Mouse (Mus musculus) CH12.LX (cell line): ENCODE results near the gene Catsper1. TPM values are rescaled to one million over a fixed set of nuclear protein-coding genes. Genes with fewer than 3 reads are reported as not detected.

Source experiments
- DNase-seq: peaks from one replicate; pipeline ENCODE4 v3.0.0-alpha.2; 2013; ENCODE audit errors: extremely low read depth
- H3K27ac ChIP-seq: 2 replicates; pipeline ENCODE4 v1.5.1; 2012; ENCODE audit warnings: low read depth, mild to moderate bottlenecking, control low read depth, moderate library complexity; ENCODE audit not compliant: insufficient read depth
- H3K27me3 ChIP-seq: replicated peaks from 2 replicates; pipeline ENCODE3; 2012; ENCODE audit warnings: inconsistent platforms
- H3K36me3 ChIP-seq, 2 experiments: replicated peaks in 1 of 2; 2 replicates each; pipeline versions ENCODE3 to v1.6.1; 2012; ENCODE audit warnings: inconsistent platforms in 1 of 2, low read length in 1 of 2, mild to moderate bottlenecking in 1 of 2, mixed read lengths in 1 of 2, moderate library complexity in 1 of 2; ENCODE audit not compliant: control insufficient read depth in 1 of 2, insufficient read depth in 1 of 2
- H3K4me1 ChIP-seq, 2 experiments: 2 replicates each; pipeline ENCODE4 v1.6.1; 2012; ENCODE audit warnings: inconsistent platforms in 1 of 2, moderate library complexity in 1 of 2; ENCODE audit not compliant: insufficient read depth in 2 of 2, control insufficient read depth in 1 of 2
- H3K4me2 ChIP-seq: 2 replicates; pipeline ENCODE4 v1.6.1; 2012; ENCODE audit warnings: low read depth, mild to moderate bottlenecking, control low read depth; ENCODE audit not compliant: poor library complexity, insufficient read depth, severe bottlenecking
- H3K4me3 ChIP-seq, 3 experiments: fragments of 150-350 bp in 1 of 3; sonication (generic) in 1 of 3; replicated peaks in 1 of 3; 2 replicates each; pipeline versions ENCODE3 to v1.5.1; 2011 to 2012; ENCODE audit warnings: low read depth in 2 of 3, low read length in 2 of 3, mild to moderate bottlenecking in 2 of 3, moderate library complexity in 2 of 3, control low read depth in 1 of 3, improper control_type of control experiment in 1 of 3, inconsistent platforms in 1 of 3, mixed read lengths in 1 of 3; ENCODE audit not compliant: poor library complexity in 1 of 3
- H3K79me2 ChIP-seq: replicated peaks from 2 replicates; pipeline ENCODE4 v1.6.1; 2012; ENCODE audit warnings: mild to moderate bottlenecking, moderate library complexity; ENCODE audit not compliant: control insufficient read depth, poor library complexity, insufficient read depth, severe bottlenecking; ENCODE audit errors: extremely low read depth
- H3K9ac ChIP-seq: 2 replicates; pipeline ENCODE4 v1.6.1; 2012; ENCODE audit warnings: low read depth, mild to moderate bottlenecking, control low read depth, moderate library complexity; ENCODE audit not compliant: insufficient read depth
- H3K9me3 ChIP-seq: replicated peaks from 2 replicates; pipeline ENCODE3; 2012; ENCODE audit warnings: low read length, inconsistent platforms, mixed read lengths
- BHLHE40 ChIP-seq: IDR thresholded peaks from 2 replicates; pipeline ENCODE4 v1.6.1; 2011; ENCODE audit warnings: mild to moderate bottlenecking, low read depth, low read length, improper control_type of control experiment
- CHD1 ChIP-seq: IDR thresholded peaks from 2 replicates; pipeline ENCODE4 v1.6.1; 2012; ENCODE audit warnings: low read depth, low read length, improper control_type of control experiment, inconsistent platforms
- CTCF ChIP-seq, 2 experiments: IDR thresholded peaks in 1 of 2; conservative IDR thresholded peaks in 1 of 2; 2 replicates each; pipeline ENCODE4 v1.5.1; 2011 to 2012; ENCODE audit warnings: low read depth in 2 of 2, low read length in 2 of 2, improper control_type of control experiment in 1 of 2, inconsistent platforms in 1 of 2, mild to moderate bottlenecking in 1 of 2, moderate library complexity in 1 of 2
- E2F4 ChIP-seq: IDR thresholded peaks from 2 replicates; pipeline ENCODE4 v1.6.1; 2011; ENCODE audit warnings: low read depth, low read length, improper control_type of control experiment; ENCODE audit not compliant: insufficient replicate concordance
- EP300 ChIP-seq: IDR thresholded peaks from 2 replicates; pipeline ENCODE4 v1.6.1; 2011; ENCODE audit warnings: low read length, improper control_type of control experiment
- GABPA ChIP-seq: IDR thresholded peaks from 2 replicates; pipeline ENCODE4 v1.6.1; 2012; ENCODE audit warnings: low read depth, low read length, improper control_type of control experiment, inconsistent platforms; ENCODE audit not compliant: insufficient replicate concordance
- HCFC1 ChIP-seq: IDR thresholded peaks from 2 replicates; pipeline ENCODE4 v1.6.1; 2012; ENCODE audit warnings: low read depth, mild to moderate bottlenecking, inconsistent platforms, low read length, improper control_type of control experiment
- JUN ChIP-seq: IDR thresholded peaks from 2 replicates; pipeline ENCODE4 v1.6.1; 2011; ENCODE audit warnings: low read depth, mild to moderate bottlenecking, low read length, improper control_type of control experiment, moderate library complexity; ENCODE audit not compliant: insufficient read depth
- KAT2A ChIP-seq: IDR thresholded peaks from 2 replicates; pipeline ENCODE4 v1.6.1; 2012; ENCODE audit warnings: low read length, improper control_type of control experiment, inconsistent platforms; ENCODE audit not compliant: insufficient replicate concordance
- MAFK ChIP-seq: IDR thresholded peaks from 2 replicates; pipeline ENCODE4 v1.6.1; 2011; ENCODE audit warnings: low read length, improper control_type of control experiment; ENCODE audit not compliant: insufficient replicate concordance
- MAZ ChIP-seq: IDR thresholded peaks from 2 replicates; pipeline ENCODE4 v1.6.1; 2012; ENCODE audit warnings: low read depth, mild to moderate bottlenecking, inconsistent platforms, low read length, improper control_type of control experiment, moderate library complexity
- MXI1 ChIP-seq: IDR thresholded peaks from 2 replicates; pipeline ENCODE4 v1.6.1; 2011; ENCODE audit warnings: mild to moderate bottlenecking, low read depth, low read length, improper control_type of control experiment
- NRF1 ChIP-seq: IDR thresholded peaks from 2 replicates; pipeline ENCODE4 v1.6.1; 2014; ENCODE audit warnings: low read depth, mild to moderate bottlenecking, inconsistent platforms, low read length, improper control_type of control experiment, moderate library complexity
- PAX5 ChIP-seq: IDR thresholded peaks from 2 replicates; pipeline ENCODE4 v1.6.1; 2012; ENCODE audit warnings: low read length, inconsistent platforms, mixed read lengths
- POLR2A ChIP-seq: IDR thresholded peaks from 2 replicates; pipeline ENCODE4 v1.6.1; 2011; ENCODE audit warnings: low read depth, mild to moderate bottlenecking, improper control_type of control experiment, low read length
- POLR2AphosphoS2 ChIP-seq: IDR thresholded peaks from 2 replicates; pipeline ENCODE4 v1.6.1; 2011; ENCODE audit warnings: low read depth, low read length, improper control_type of control experiment
- RCOR1 ChIP-seq: conservative IDR thresholded peaks from 2 replicates; pipeline ENCODE4 v1.6.1; 2012; ENCODE audit warnings: low read depth, mild to moderate bottlenecking, inconsistent platforms, low read length, improper control_type of control experiment
- SIN3A ChIP-seq: IDR thresholded peaks from 2 replicates; pipeline ENCODE4 v1.6.1; 2012; ENCODE audit warnings: low read length, improper control_type of control experiment, inconsistent platforms
- SMC3 ChIP-seq: IDR thresholded peaks from 2 replicates; pipeline ENCODE4 v1.6.1; 2011; ENCODE audit warnings: low read depth, low read length, improper control_type of control experiment
- UBTF ChIP-seq: IDR thresholded peaks from 2 replicates; pipeline ENCODE4 v1.6.1; 2012; ENCODE audit warnings: low read depth, mild to moderate bottlenecking, inconsistent platforms, low read length, improper control_type of control experiment, moderate library complexity
- ZC3H11A ChIP-seq: IDR thresholded peaks from 2 replicates; pipeline ENCODE4 v1.6.1; 2012; ENCODE audit warnings: low read depth, mild to moderate bottlenecking, inconsistent platforms, low read length, improper control_type of control experiment
- ZKSCAN1 ChIP-seq: IDR thresholded peaks from 2 replicates; pipeline ENCODE4 v1.6.1; 2012; ENCODE audit warnings: low read depth, inconsistent platforms, low read length, improper control_type of control experiment, borderline replicate concordance
- ZMIZ1 ChIP-seq: IDR thresholded peaks from 2 replicates; pipeline ENCODE4 v1.6.1; 2012; ENCODE audit warnings: low read depth, mild to moderate bottlenecking, inconsistent platforms, low read length, improper control_type of control experiment
- dilution Hi-C: fragments of 300-500 bp; cut with MboI; formaldehyde crosslinking; loops from 2 replicates; pipeline ENCODE4 v1.14.3; 2020; ENCODE audit warnings: low sequenced_read_pairs; ENCODE audit not compliant: extremely low pct_unique_long_range_greater_than_20kb, extremely low pct_ligation_motif_present
- in situ Hi-C: fragments of 300-500 bp; cut with MboI; formaldehyde crosslinking; loops from 3 replicates; pipeline ENCODE4 v1.14.3; 2019; ENCODE audit warnings: low sequenced_read_pairs, low pct_ligation_motif_present, low pct_unique_long_range_greater_than_20kb, mixed read lengths
- polyA plus RNA-seq: library from polyadenylated mRNA; unstranded; fragments of >175 nt; gene quantifications from 2 replicates; pipeline ENCODE4 v1.2.1, GENCODE M21; 2012; ENCODE audit warnings: low read depth; ENCODE audit not compliant: insufficient read length
- total RNA-seq, 2 experiments: library from RNA; depleted of rRNA; stranded (reverse); fragments of 300-350 nt in 1 of 2; fragments of >200 nt in 1 of 2; gene quantifications; 2 replicates each; pipeline ENCODE4 v1.2.3; 2012 to 2014

Gene Catsper1
- total and polyA plus RNA-seq, 3 experiments = not detected

DNA sequence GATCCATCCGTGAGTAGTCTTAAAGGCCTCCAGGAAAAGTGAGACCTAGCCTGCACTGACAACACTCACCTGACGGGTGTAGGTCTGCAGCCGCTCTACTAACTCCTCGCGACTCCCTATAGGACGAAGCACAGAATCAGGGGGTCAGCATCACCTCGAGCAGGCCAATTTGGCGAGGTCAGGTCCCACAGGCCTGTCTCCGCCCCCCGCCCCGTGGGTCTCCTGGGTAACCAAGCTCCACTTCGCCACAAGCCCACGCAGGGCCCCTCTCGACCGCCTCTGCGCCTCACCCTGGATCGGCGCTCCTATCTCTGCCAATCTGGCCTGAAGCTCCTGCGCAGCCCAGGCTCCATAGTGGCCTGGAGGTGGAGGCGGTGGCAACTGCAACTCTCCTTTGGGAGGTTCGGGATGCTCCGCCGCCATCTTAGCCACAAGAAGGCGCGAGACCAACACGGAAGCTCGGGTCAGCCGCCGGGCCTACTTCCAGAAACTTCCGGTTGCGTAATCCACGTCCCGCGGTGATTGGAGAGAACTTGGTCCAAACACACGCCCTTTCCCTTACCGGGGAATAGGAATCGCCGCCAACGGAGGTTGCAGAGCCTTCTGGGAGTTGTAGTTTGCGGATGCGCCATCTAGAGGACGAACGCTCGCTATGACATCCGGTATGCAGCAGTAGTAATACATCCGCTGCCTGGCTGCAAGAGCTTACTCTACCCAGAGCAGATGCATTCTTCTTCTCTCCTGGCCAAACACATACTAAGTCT, 40.4 kb upstream of the Catsper1 start, which contains the start of gene Sf3b2 (continued):
- TF ChIP-seq SMC3 = no peak
- TF ChIP-seq ZC3H11A = no peak
- peak; percentile 100 for TF ChIP-seq KAT2A
- no peak for TF ChIP-seq EP300
- TF ChIP-seq ZKSCAN1 = no peak
- TF ChIP-seq ZMIZ1 = peak; percentile 85; the same call in 1 of the 2 replicates
- peak; percentile 95 for TF ChIP-seq POLR2A
- TF ChIP-seq MAFK = no peak
- peak; percentile 49; the same call in 1 of the 2 replicates for TF ChIP-seq MXI1
- TF ChIP-seq SIN3A = peak; percentile 85
- TF ChIP-seq GABPA = peak; percentile 95; the same call in 1 of the 2 replicates
- peak; percentile 95 for TF ChIP-seq E2F4
- no peak for TF ChIP-seq PAX5

DNA sequence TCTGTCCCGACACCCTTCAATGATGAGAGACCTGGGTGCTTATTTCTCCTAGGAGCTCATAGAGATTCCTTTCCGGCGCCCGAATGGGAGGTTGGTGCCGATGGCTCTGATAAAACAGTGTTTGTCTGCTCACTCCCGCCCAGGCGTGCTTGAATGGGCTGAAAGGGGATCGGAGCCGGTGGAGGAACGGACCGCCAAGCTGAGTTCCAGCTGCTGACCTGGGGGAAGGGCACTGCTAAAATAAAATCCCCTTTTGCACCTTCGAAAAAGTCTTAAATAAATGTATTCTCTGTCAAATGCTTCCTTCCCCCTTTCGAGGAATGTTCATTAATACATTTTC, 39.8 kb upstream of the Catsper1 start:
- H3K4me1 ChIP-seq = peaks cover 3 to 34% of the 10 kb centered on the region in 2 experiments
- dilution Hi-C loops (no loop called here), in situ Hi-C loops (no loop called here)
- H3K4me2 ChIP-seq = peak overlapping the region; percentile 65; the same call in 1 of the 2 replicates
- H3K36me3 ChIP-seq = peaks cover 22 to 31% of the 10 kb centered on the region in 2 experiments
- no peak for TF ChIP-seq UBTF
- TF ChIP-seq RCOR1 = 0 out of 2 replicates have a peak, but pooled peaks have one; percentile 1
- TF ChIP-seq MXI1 = 0 out of 2 replicates have a peak, but pooled peaks have one; percentile 28
- 0 out of 4 replicates have a peak, but pooled peaks of 1 of the 2 experiments have one; percentile 2 for TF ChIP-seq CTCF (conservative IDR thresholded peaks at IDR 0.05 in 1 of 2, IDR thresholded peaks at IDR 0.05 in 1 of 2; ENCODE audit: low read depth in 2 of 2, low read length in 2 of 2)
- no peak for DNase-seq
- H3K79me2 ChIP-seq = peaks cover 30% of the 10 kb centered on the region
- peak overlapping the region; percentile 61 to 72 (median 63) for H3K4me3 ChIP-seq
- peak overlapping the region; percentile 91 for H3K9ac ChIP-seq
- H3K27ac ChIP-seq = peak overlapping the region; percentile 29; the same call in 1 of the 2 replicates
- H3K27me3 ChIP-seq = peaks cover 2% of the 10 kb centered on the region
- no peaks in the 10 kb centered on the region for H3K9me3 ChIP-seq

DNA sequence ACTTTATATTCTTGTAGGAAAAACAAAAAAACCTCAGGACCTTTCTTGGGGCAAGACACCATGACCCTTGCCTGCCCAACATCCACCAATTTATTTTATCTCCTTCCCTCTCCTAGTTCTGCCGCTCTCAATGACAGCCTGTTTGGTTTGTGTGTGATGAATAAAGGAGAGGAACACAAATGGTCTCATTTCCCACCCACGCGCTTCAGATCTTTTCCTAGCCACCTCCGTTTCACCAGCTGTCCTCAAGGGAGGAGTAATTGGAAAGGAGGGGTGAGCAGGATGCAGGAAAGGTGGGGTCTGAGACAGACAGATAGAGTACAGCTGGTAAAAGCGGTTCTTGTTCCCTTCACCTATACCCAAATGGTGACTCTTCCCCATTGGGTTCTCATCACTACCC, 38.9 kb upstream of the Catsper1 start:
- Histone ChIP-seq H3K9me3 (no peaks in the 10 kb centered on the region), H3K4me1 (peaks cover 3 to 34% of the 10 kb centered on the region in 2 experiments), H3K4me3 (no peak overlapping the region), H3K27ac (no peak overlapping the region), H3K9ac (0 out of 2 replicates have a peak overlapping the region, but pooled peaks have one; percentile 91), H3K27me3 (peaks cover 2% of the 10 kb centered on the region), H3K79me2 (peaks cover 30% of the 10 kb centered on the region), H3K4me2 (no peak overlapping the region; the same call in 1 of the 2 replicates), H3K36me3 (peaks cover 16 to 23% of the 10 kb centered on the region in 2 experiments)
- dilution Hi-C loops = no loop called here
- TF ChIP-seq ZC3H11A (no peak), SMC3 (no peak), MAZ (no peak), MXI1 (no peak), POLR2AphosphoS2 (no peak), NRF1 (no peak), HCFC1 (no peak), MAFK (no peak), RCOR1 (no peak), CTCF (conservative IDR thresholded peaks at IDR 0.05 in 1 of 2, IDR thresholded peaks at IDR 0.05 in 1 of 2; ENCODE audit: low read depth in 2 of 2, low read length in 2 of 2) (no peak), CHD1 (no peak), JUN (no peak), BHLHE40 (no peak)
- DNase-seq = no peak
- in situ Hi-C loops = no loop called here
